Mouse (Mus musculus): ENCODE measurements around the gene Slc10a2. TPM values are rescaled to one million over a fixed set of nuclear protein-coding genes. Genes with fewer than 3 reads are reported as not detected.

Slc10a2 gene
- total and polyA plus RNA-seq, 2 experiments from 2014 or later, result not detected

- WGBS, result 89% methylated on average over 4 of the region's 4 CpGs
- no peak overlapping the region for H3K4me3 ChIP-seq (ENCODE audit: low read length)
- H3K27me3 ChIP-seq (ENCODE audit: insufficient read depth, low read length), result no peaks in the 10 kb centered on the region
- DNase-seq (ENCODE audit: low spot score), result no peak
- H3K4me1 ChIP-seq (ENCODE audit: insufficient read depth, low read length), result no peaks in the 10 kb centered on the region
- H3K36me3 ChIP-seq (ENCODE audit: insufficient read depth, low read length), result no peaks in the 10 kb centered on the region
- H3K9me3 ChIP-seq (ENCODE audit: low read length), result no peaks in the 10 kb centered on the region
- no peak overlapping the region for H3K4me2 ChIP-seq (ENCODE audit: low read depth, low read length)
- H3K9ac ChIP-seq (replicated peaks; ENCODE audit: low read length), result no peak overlapping the region
- no peak for ATAC-seq
- no peak for TF ChIP-seq CTCF (IDR thresholded peaks at IDR 0.05; ENCODE audit: low read depth)
- H3K27ac ChIP-seq, result no peak overlapping the region
Measured at GRCm38 (mm10) chr8:5038811-5039561, 66.2 kb downstream of the Slc10a2 start.

All from hindbrain, postnatal 0 days (tissue).